Comparison of ENCODE assay signal across 11 mouse cellular contexts in the genomic region with DNA sequence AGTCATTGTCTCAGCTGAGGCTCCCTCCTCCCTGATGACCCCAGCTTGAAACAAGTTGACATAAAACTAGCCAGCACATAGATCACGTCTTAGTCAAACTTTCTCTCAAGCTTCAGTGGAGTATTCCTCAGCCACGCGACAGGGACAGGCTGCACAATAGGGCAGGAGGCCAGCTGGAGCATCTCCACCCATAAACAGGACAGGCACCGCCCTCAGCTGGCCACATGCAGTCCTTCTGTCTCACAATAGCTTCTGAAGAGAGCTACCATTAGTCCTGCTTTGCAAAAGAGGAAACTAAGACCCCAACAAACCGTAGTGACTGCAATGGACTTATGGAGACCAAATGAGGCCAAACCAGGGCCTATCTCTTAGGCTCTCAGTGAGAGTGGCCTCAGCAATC. TPM values are rescaled to one million over a fixed set of nuclear protein-coding genes. Genes with fewer than 3 reads are reported as not detected.
DNase-seq lines count a peak whose midpoint lies in the region; ATAC-seq and TF ChIP-seq lines count a peak whose summit lies in the region.
"Had no signal": no experiment of that assay in that cellular context is flagged by ENCODE, and none has a peak within 500 bp of the region (broad histone marks: within the 10 kb centered on the region; RNA-seq: fewer than 3 reads in every experiment).

No protein-coding gene starts in this region.

- H3K4me2 ChIP-seq in hindbrain, postnatal 0 days (ENCODE audit: low read depth, low read length) = no peak overlapping the region
- no peak overlapping the region for H3K4me2 ChIP-seq in hindbrain, embryonic 11.5 days (replicated peaks; ENCODE audit: low read depth, low read length)
- peak overlapping the region; percentile 17 for H3K4me2 ChIP-seq in CH12.LX (ENCODE audit: insufficient read depth, low read depth, poor library complexity, severe bottlenecking)
- no peak overlapping the region for H3K4me2 ChIP-seq in stomach, postnatal 0 days (replicated peaks; ENCODE audit: low read depth)
- H3K4me2 ChIP-seq: limb, embryonic 13.5 days; stomach, embryonic 15.5 days had no signal

- peak; percentile 38 for DNase-seq in hindbrain, postnatal 0 days (ENCODE audit: low spot score)
- no peak for DNase-seq in hindbrain, embryonic 11.5 days (ENCODE audit: low spot score)
- DNase-seq in CH12.LX (ENCODE audit: extremely low read depth) = peak; percentile 43
- peak; percentile 52 to 66 for DNase-seq in cerebellum, postnatal 36 days
- DNase-seq in kidney, postnatal 25 days = peak; percentile 78 to 80
- no peak for DNase-seq in stomach, postnatal 0 days (ENCODE audit: low spot score)
- no peak for DNase-seq in midbrain, embryonic 10.5 days (ENCODE audit: low spot score)

- no peak for TF ChIP-seq EP300 in CH12.LX (IDR thresholded peaks at IDR 0.05; ENCODE audit: low read length)
- no peak for TF ChIP-seq EP300 in stomach, postnatal 0 days (optimal IDR thresholded peaks at IDR 0.05)

- no peak overlapping the region for H3K9ac ChIP-seq in hindbrain, postnatal 0 days (replicated peaks; ENCODE audit: low read length)
- no peak overlapping the region for H3K9ac ChIP-seq in hindbrain, embryonic 11.5 days (ENCODE audit: low read depth, low read length)
- H3K9ac ChIP-seq in CH12.LX (ENCODE audit: insufficient read depth, low read depth) = no peak overlapping the region; the same call in 1 of the 2 replicates
- H3K9ac ChIP-seq in stomach, postnatal 0 days (ENCODE audit: low read length) = no peak overlapping the region
- H3K9ac ChIP-seq: limb, embryonic 13.5 days; stomach, embryonic 15.5 days had no signal

- H3K27ac ChIP-seq in hindbrain, postnatal 0 days = no peak overlapping the region
- no peak overlapping the region for H3K27ac ChIP-seq in hindbrain, embryonic 11.5 days (ENCODE audit: low read depth, low read length)
- peak overlapping the region; percentile 46; the same call in 1 of the 2 replicates for H3K27ac ChIP-seq in CH12.LX (ENCODE audit: insufficient read depth, low read depth)
- H3K27ac ChIP-seq in stomach, postnatal 0 days (replicated peaks) = no peak overlapping the region
- H3K27ac ChIP-seq in midbrain, embryonic 10.5 days (replicated peaks) = no peak overlapping the region
- H3K27ac ChIP-seq: limb, embryonic 13.5 days; stomach, embryonic 15.5 days had no signal

- H3K4me1 ChIP-seq in hindbrain, postnatal 0 days (ENCODE audit: insufficient read depth, low read length) = no peaks in the 10 kb centered on the region
- H3K4me1 ChIP-seq in hindbrain, embryonic 11.5 days (replicated peaks; ENCODE audit: control insufficient read depth, insufficient read depth, low read length) = no peaks in the 10 kb centered on the region
- peaks cover 22 to 54% of the 10 kb centered on the region in 2 experiments for H3K4me1 ChIP-seq in CH12.LX (ENCODE audit: control insufficient read depth in 1 of 2, insufficient read depth in 2 of 2)
- no peaks in the 10 kb centered on the region for H3K4me1 ChIP-seq in stomach, postnatal 0 days (replicated peaks; ENCODE audit: control insufficient read depth, insufficient read depth)
- H3K4me1 ChIP-seq in midbrain, embryonic 10.5 days = 0 out of 2 replicates have a peak, but pooled peaks cover 3% of the 10 kb centered on the region
- H3K4me1 ChIP-seq: limb, embryonic 13.5 days; stomach, embryonic 15.5 days had no signal

- H3K36me3 ChIP-seq in hindbrain, postnatal 0 days (ENCODE audit: insufficient read depth, low read length) = no peaks in the 10 kb centered on the region
- no peaks in the 10 kb centered on the region for H3K36me3 ChIP-seq in hindbrain, embryonic 11.5 days (ENCODE audit: control insufficient read depth, insufficient read depth, low read length)
- H3K36me3 ChIP-seq in CH12.LX (replicated peaks in 1 of 2; ENCODE audit: control insufficient read depth in 1 of 2, insufficient read depth in 1 of 2, low read length in 1 of 2) = peaks cover 0 to 2% of the 10 kb centered on the region in 2 experiments
- H3K36me3 ChIP-seq in stomach, postnatal 0 days (ENCODE audit: control insufficient read depth, insufficient read depth, low read length) = no peaks in the 10 kb centered on the region
- peaks cover 11% of the 10 kb centered on the region; the same call in 1 of the 2 replicates for H3K36me3 ChIP-seq in midbrain, embryonic 10.5 days
- H3K36me3 ChIP-seq: stomach, embryonic 15.5 days had no signal

- TF ChIP-seq CTCF in hindbrain, postnatal 0 days (IDR thresholded peaks at IDR 0.05; ENCODE audit: low read depth) = no peak
- TF ChIP-seq CTCF in CH12.LX (conservative IDR thresholded peaks at IDR 0.05 in 1 of 2, IDR thresholded peaks at IDR 0.05 in 1 of 2; ENCODE audit: low read depth in 2 of 2, low read length in 2 of 2) = peak in 1 of 2 experiments; percentile 28; a peak in 2 of 4 replicates
- TF ChIP-seq CTCF in stomach, postnatal 0 days (IDR thresholded peaks at IDR 0.05; ENCODE audit: low read depth) = peak; percentile 26

- WGBS in hindbrain, postnatal 0 days = 40% methylated on average over 5 of the region's 5 CpGs
- WGBS in hindbrain, embryonic 11.5 days = 81% methylated on average over 5 of the region's 5 CpGs
- 44% methylated on average over 5 of the region's 5 CpGs for WGBS in stomach, postnatal 0 days
- 84% methylated on average over 5 of the region's 5 CpGs for WGBS in midbrain, embryonic 10.5 days

- H3K4me3 ChIP-seq in hindbrain, postnatal 0 days (ENCODE audit: low read length) = no peak overlapping the region
- H3K4me3 ChIP-seq in hindbrain, embryonic 11.5 days (ENCODE audit: low read depth, low read length) = no peak overlapping the region
- H3K4me3 ChIP-seq in CH12.LX (replicated peaks in 1 of 3; ENCODE audit: low read depth in 2 of 3, low read length in 2 of 3, poor library complexity in 1 of 3) = peak overlapping the region in 1 of 3 experiments; percentile 2
- no peak overlapping the region for H3K4me3 ChIP-seq in stomach, postnatal 0 days (ENCODE audit: low read depth, low read length)
- H3K4me3 ChIP-seq in midbrain, embryonic 10.5 days = no peak overlapping the region
- H3K4me3 ChIP-seq: limb, embryonic 13.5 days; stomach, embryonic 15.5 days had no signal

- TF ChIP-seq RAD21 in CH12.LX (IDR thresholded peaks at IDR 0.05; ENCODE audit: low read depth, low read length) = peak; percentile 31

- no peaks in the 10 kb centered on the region for H3K9me3 ChIP-seq in hindbrain, postnatal 0 days (ENCODE audit: low read length)
- no peaks in the 10 kb centered on the region for H3K9me3 ChIP-seq in hindbrain, embryonic 11.5 days (ENCODE audit: control insufficient read depth, low read length)
- peaks cover 6% of the 10 kb centered on the region for H3K9me3 ChIP-seq in CH12.LX (replicated peaks; ENCODE audit: low read length)
- H3K9me3 ChIP-seq in stomach, postnatal 0 days (ENCODE audit: control insufficient read depth, low read length) = no peaks in the 10 kb centered on the region
- H3K9me3 ChIP-seq in midbrain, embryonic 10.5 days (replicated peaks) = no peaks in the 10 kb centered on the region
- H3K9me3 ChIP-seq: stomach, embryonic 15.5 days had no signal

- no peaks in the 10 kb centered on the region for H3K79me2 ChIP-seq in CH12.LX (replicated peaks; ENCODE audit: control insufficient read depth, extremely low read depth, insufficient read depth, poor library complexity, severe bottlenecking)

- in situ Hi-C loops in CH12.LX (cut with MboI; ENCODE audit: low pct_ligation_motif_present, low pct_unique_long_range_greater_than_20kb, low sequenced_read_pairs) = loop anchor here (5.0 kb wide), 3 partner anchors 33 to 183 kb away; no protein-coding TSS in a partner anchor

- no peak for TF ChIP-seq POLR2A in CH12.LX (IDR thresholded peaks at IDR 0.05; ENCODE audit: low read depth, low read length)

- no peak for ATAC-seq in hindbrain, postnatal 0 days
- no peak for ATAC-seq in hindbrain, embryonic 11.5 days (ENCODE audit: low FRiP score)
- ATAC-seq in stomach, postnatal 0 days (ENCODE audit: low FRiP score, low TSS enrichment) = no peak
- no peak for ATAC-seq in inflammation-experienced regulatory T-cells, adult 6 months

- H3K27me3 ChIP-seq in hindbrain, postnatal 0 days (ENCODE audit: insufficient read depth, low read length) = no peaks in the 10 kb centered on the region
- H3K27me3 ChIP-seq in hindbrain, embryonic 11.5 days (ENCODE audit: control insufficient read depth, insufficient read depth, low read length) = no peaks in the 10 kb centered on the region
- peaks cover 14% of the 10 kb centered on the region for H3K27me3 ChIP-seq in CH12.LX (replicated peaks)
- H3K27me3 ChIP-seq in stomach, postnatal 0 days (ENCODE audit: control insufficient read depth, insufficient read depth, low read length) = no peaks in the 10 kb centered on the region
- H3K27me3 ChIP-seq in midbrain, embryonic 10.5 days (ENCODE audit: low read depth, poor library complexity, severe bottlenecking) = no peaks in the 10 kb centered on the region
- H3K27me3 ChIP-seq: limb, embryonic 13.5 days; stomach, embryonic 15.5 days had no signal

- dilution Hi-C loops in CH12.LX (cut with MboI; ENCODE audit: extremely low pct_ligation_motif_present, extremely low pct_unique_long_range_greater_than_20kb, low sequenced_read_pairs) = no loop called here

TF ChIP-seq in CH12.LX, 34 proteins besides CTCF, POLR2A, EP300 and RAD21 (continues in another document):
- TF ChIP-seq JUND (conservative IDR thresholded peaks at IDR 0.05; ENCODE audit: low read depth, low read length) = no peak
- no peak for TF ChIP-seq ZMIZ1 (IDR thresholded peaks at IDR 0.05; ENCODE audit: low read depth, low read length)

RNA-seq across cellular contexts. Expression of gene Treh, which starts 27.6 kb away (rescaled TPM):
- not detected in 2 replicates for total RNA-seq in hindbrain, postnatal 0 days (2014; rRNA removed)
- not detected in 2 replicates for polyA plus RNA-seq in hindbrain, postnatal 0 days (2015; fragmentation: Nextera tagmentation; extraction: Ambion mirVana)
- not detected in 2 replicates for polyA plus RNA-seq in hindbrain, embryonic 11.5 days (2014; fragmentation: Nextera tagmentation; extraction: Ambion mirVana)
- total RNA-seq in CH12.LX (2012; rRNA removed) (not detected in 2 replicates), CH12.LX (2014; rRNA removed) (not detected in 2 replicates)
- not detected in 2 replicates for polyA plus RNA-seq in CH12.LX (2012; ENCODE audit: insufficient read length, low read depth)
- polyA plus RNA-seq in stomach, postnatal 0 days (2015; fragmentation: Nextera tagmentation; extraction: Ambion mirVana) = not detected in 2 replicates
- not detected in 2 replicates for polyA plus RNA-seq in midbrain, embryonic 10.5 days (2016; fragmentation: Nextera tagmentation; extraction: Ambion mirVana)
- polyA plus RNA-seq in inflammation-experienced regulatory T-cells, adult 6 months (2017; shearing (Covaris generic)) = not detected
- polyA plus RNA-seq: embryonic facial prominence, embryonic 14.5 days; limb, embryonic 13.5 days had no signal

RNA-seq across cellular contexts. Expression of gene Ddx6, which starts 40.8 kb away (rescaled TPM):
- total RNA-seq in hindbrain, postnatal 0 days (2014; rRNA removed) = 52.9 and 56.2 TPM in 2 replicates
- 22.3 and 22.7 TPM in 2 replicates for polyA plus RNA-seq in hindbrain, postnatal 0 days (2015; fragmentation: Nextera tagmentation; extraction: Ambion mirVana)
- polyA plus RNA-seq in hindbrain, embryonic 11.5 days (2014; fragmentation: Nextera tagmentation; extraction: Ambion mirVana) = 16.0 and 32.7 TPM in 2 replicates
- 41.5 and 42.3 TPM in 2 replicates for total RNA-seq in CH12.LX (2012; rRNA removed)
- total RNA-seq in CH12.LX (2014; rRNA removed) = 66.7 and 71.4 TPM in 2 replicates
- polyA plus RNA-seq in CH12.LX (2012; ENCODE audit: insufficient read length, low read depth) = 77.1 and 81.2 TPM in 2 replicates
- 7.9 and 10.4 TPM in 2 replicates for polyA plus RNA-seq in stomach, postnatal 0 days (2015; fragmentation: Nextera tagmentation; extraction: Ambion mirVana)
- 19.5 and 19.7 TPM in 2 replicates for polyA plus RNA-seq in midbrain, embryonic 10.5 days (2016; fragmentation: Nextera tagmentation; extraction: Ambion mirVana)
- 100 to 1,000 TPM in 1 of 3 experiments, 10 to 100 TPM in 2; 57.3 to 129 (median 66.8) TPM for polyA plus RNA-seq in inflammation-experienced regulatory T-cells, adult 6 months (2017; shearing (Covaris generic))

Comparison
In these comparisons a context has a peak if more than half of its experiments do, and no peak if none do; other contexts are left out.
1. DNase-seq: peak in hindbrain, postnatal 0 days (single experiment), CH12.LX (single experiment), cerebellum, postnatal 36 days (2 of 2) and kidney, postnatal 25 days (2 of 2); none in hindbrain, embryonic 11.5 days (single experiment), stomach, postnatal 0 days (single experiment) and midbrain, embryonic 10.5 days (single experiment).